Mouse (Mus musculus) heart, postnatal 14 days (tissue): ENCODE results near the gene Map3k11. TPM values are rescaled to one million over a fixed set of nuclear protein-coding genes. Genes with fewer than 3 reads are reported as not detected.
A peak's percentile ranks its signal among the peaks of the same experiment; 100 is the strongest.

Experiments used
- DNase-seq, 2 experiments: peaks; one replicate each; pipeline ENCODE4 v3.0.0; 2021 to 2022
- intact Hi-C: fragments of 180-260 bp; cut with DNase I; formaldehyde crosslinking; loops from one replicate; pipeline ENCODE4 v1.15.1; 2025
- total RNA-seq, 2 experiments: library from RNA; stranded (reverse); gene quantifications; 2 replicates each; pipeline ENCODE4 v1.2.3; 2021

Gene Map3k11
- total RNA-seq, 2 experiments from 2014 or later, result 35.9 to 37.2 TPM

GRCm38 (mm10) chr19:5727701-5728100 lies 39.2 kb downstream of the Map3k11 start:
- peak; percentile 92 to 95 for DNase-seq
- intact Hi-C loops, result loop anchor here (2.0 to 5.0 kb wide), 3 partner anchors 37 to 160 kb away; partner anchors contain the start of genes Ap5b1 and Scyl1

GRCm38 (mm10) chr19:5728631-5729443 lies 40.3 kb downstream of the Map3k11 start:
- DNase-seq, result peak; percentile 71 to 73
- intact Hi-C loops, result loop anchor here (2.0 to 5.0 kb wide), 2 partner anchors 42 to 162 kb away; partner anchors contain the start of genes Ap5b1 and Scyl1

- intact Hi-C loops, result loop anchor here (2.0 to 5.0 kb wide), 2 partner anchors 41 to 162 kb away; partner anchors contain the start of genes Ap5b1 and Scyl1
- peak; percentile 91 to 93 for DNase-seq
Observed at GRCm38 (mm10) chr19:5729444-5729815, 40.9 kb downstream of the Map3k11 start, which contains the start of gene Fam89b. Fam89b (minus strand) TSS chr19:5729653.

GRCm38 (mm10) chr19:5730314-5731186 lies 42.0 kb downstream of the Map3k11 start:
- no peak for DNase-seq
- intact Hi-C loops, result no loop called here

- intact Hi-C loops, result no loop called here
Observed at GRCm38 (mm10) chr19:5731264-5731978, 42.9 kb downstream of the Map3k11 start.

GRCm38 (mm10) chr19:5734325-5734724 lies 45.8 kb downstream of the Map3k11 start:
- no peak for DNase-seq
- intact Hi-C loops, result no loop called here

More at GRCm38 (mm10) chr19:5731264-5731978, 42.9 kb downstream of the Map3k11 start:
- DNase-seq, result peak; percentile 86 to 95

GRCm38 (mm10) chr19:5739446-5739845 lies 50.9 kb downstream of the Map3k11 start:
- intact Hi-C loops, result no loop called here
- no peak for DNase-seq

- intact Hi-C loops, result loop anchor here (5.0 kb wide), 1 partner anchor 37 kb away; no protein-coding TSS in a partner anchor
- peak; percentile 85 to 89 for DNase-seq
Observed at GRCm38 (mm10) chr19:5740320-5741317, 52.1 kb downstream of the Map3k11 start, which contains the start of gene Ltbp3. Ltbp3 (plus strand) TSS chr19:5740904.

GRCm38 (mm10) chr19:5741641-5742240 lies 53.2 kb downstream of the Map3k11 start:
- intact Hi-C loops, result loop anchor here (5.0 kb wide), 1 partner anchor 36 kb away; no protein-coding TSS in a partner anchor

GRCm38 (mm10) chr19:5742241-5742641 lies 53.7 kb downstream of the Map3k11 start:
- intact Hi-C loops, result loop anchor here (5.0 kb wide), 1 partner anchor 35 kb away; no protein-coding TSS in a partner anchor
- DNase-seq, result no peak

More at GRCm38 (mm10) chr19:5741641-5742240, 53.2 kb downstream of the Map3k11 start:
- DNase-seq, result peak; percentile 88 to 89

GRCm38 (mm10) chr19:5743576-5743975 lies 55.0 kb downstream of the Map3k11 start:
- intact Hi-C loops, result loop anchor here (5.0 kb wide), 1 partner anchor 34 kb away; no protein-coding TSS in a partner anchor
- DNase-seq, result no peak

GRCm38 (mm10) chr19:5745756-5746710 lies 57.5 kb downstream of the Map3k11 start:
- intact Hi-C loops, result no loop called here
- no peak for DNase-seq

GRCm38 (mm10) chr19:5746907-5747363 lies 58.4 kb downstream of the Map3k11 start:
- intact Hi-C loops, result no loop called here
- DNase-seq, result no peak

- no peak for DNase-seq
- intact Hi-C loops, result no loop called here
Observed at GRCm38 (mm10) chr19:5749476-5749875, 60.9 kb downstream of the Map3k11 start.

GRCm38 (mm10) chr19:5750951-5751350 lies 62.4 kb downstream of the Map3k11 start:
- DNase-seq, result no peak
- intact Hi-C loops, result no loop called here

- peak in 1 of 2 experiments; percentile 58 for DNase-seq
- intact Hi-C loops, result no loop called here
Observed at GRCm38 (mm10) chr19:5751742-5752141, 63.2 kb downstream of the Map3k11 start.
